Mouse (Mus musculus) neural tube, embryonic 11.5 days (tissue): ENCODE measurements around the gene 4921504E06Rik. TPM values are rescaled to one million over a fixed set of nuclear protein-coding genes. Genes with fewer than 3 reads are reported as not detected.

Source experiments
- ATAC-seq: fragments of 200-750 bp; cut with Nextera tagmentation; 2 replicates; pipeline ENCODE4 v1.8.0; 2017; ENCODE audit warnings: moderate number of reproducible peaks, mild to moderate bottlenecking, moderate TSS enrichment, moderate library complexity; ENCODE audit not compliant: insufficient read depth, low FRiP score, low TSS enrichment
- DNase-seq: peaks from one replicate; pipeline ENCODE4 v3.0.0-alpha.2; 2015; ENCODE audit warnings: low spot score
- H3K27ac ChIP-seq: fragments of 300-500 bp; sonication (generic); 2 replicates; pipeline ENCODE4 v1.5.1; 2014; ENCODE audit warnings: low read depth, mild to moderate bottlenecking, low read length
- H3K27me3 ChIP-seq: fragments of 300-500 bp; sonication (generic); 2 replicates; pipeline ENCODE4 v1.6.1; 2014; ENCODE audit warnings: mild to moderate bottlenecking, low read length, mixed read lengths; ENCODE audit not compliant: control insufficient read depth, insufficient read depth
- H3K36me3 ChIP-seq: fragments of 300-500 bp; sonication (generic); 2 replicates; pipeline ENCODE4 v1.6.1; 2014; ENCODE audit warnings: mild to moderate bottlenecking, low read length, moderate library complexity, mixed read lengths; ENCODE audit not compliant: control insufficient read depth, insufficient read depth
- H3K4me1 ChIP-seq: fragments of 300-500 bp; sonication (generic); 2 replicates; pipeline ENCODE4 v1.6.1; 2014; ENCODE audit warnings: low read length, mixed read lengths; ENCODE audit not compliant: control insufficient read depth, insufficient read depth
- H3K4me2 ChIP-seq: fragments of 300-500 bp; sonication (generic); 2 replicates; pipeline ENCODE4 v1.6.1; 2014; ENCODE audit warnings: low read depth, mild to moderate bottlenecking, moderate library complexity
- H3K4me3 ChIP-seq: fragments of 300-500 bp; sonication (generic); 2 replicates; pipeline ENCODE4 v1.5.1; 2014; ENCODE audit warnings: low read depth, low read length
- H3K9ac ChIP-seq: fragments of 300-500 bp; sonication (generic); 2 replicates; pipeline ENCODE4 v1.6.1; 2014; ENCODE audit warnings: mild to moderate bottlenecking, low read length
- H3K9me3 ChIP-seq: fragments of 300-500 bp; sonication (generic); 2 replicates; pipeline ENCODE4 v1.6.1; 2016; ENCODE audit warnings: low read length; ENCODE audit not compliant: control insufficient read depth
- WGBS: fragments of 180-500 bp; shearing (Covaris S2); extraction: QIAGEN DNeasy Blood & Tissue Kit; methylation state at CpG from one replicate; pipeline ENCODE4 v1.1.7; 2014; 5-methylcytosine and 5-hydroxymethylcytosine counted together
- polyA plus RNA-seq: library from polyadenylated mRNA; unstranded; fragments of >200 nt; fragmentation: Nextera tagmentation; extraction: Ambion mirVana; gene quantifications from 2 replicates; pipeline ENCODE4 v1.2.1, GENCODE M21; 2014

Gene 4921504E06Rik
- polyA plus RNA-seq, 1 experiment from 2014 or later = not detected

DNA sequence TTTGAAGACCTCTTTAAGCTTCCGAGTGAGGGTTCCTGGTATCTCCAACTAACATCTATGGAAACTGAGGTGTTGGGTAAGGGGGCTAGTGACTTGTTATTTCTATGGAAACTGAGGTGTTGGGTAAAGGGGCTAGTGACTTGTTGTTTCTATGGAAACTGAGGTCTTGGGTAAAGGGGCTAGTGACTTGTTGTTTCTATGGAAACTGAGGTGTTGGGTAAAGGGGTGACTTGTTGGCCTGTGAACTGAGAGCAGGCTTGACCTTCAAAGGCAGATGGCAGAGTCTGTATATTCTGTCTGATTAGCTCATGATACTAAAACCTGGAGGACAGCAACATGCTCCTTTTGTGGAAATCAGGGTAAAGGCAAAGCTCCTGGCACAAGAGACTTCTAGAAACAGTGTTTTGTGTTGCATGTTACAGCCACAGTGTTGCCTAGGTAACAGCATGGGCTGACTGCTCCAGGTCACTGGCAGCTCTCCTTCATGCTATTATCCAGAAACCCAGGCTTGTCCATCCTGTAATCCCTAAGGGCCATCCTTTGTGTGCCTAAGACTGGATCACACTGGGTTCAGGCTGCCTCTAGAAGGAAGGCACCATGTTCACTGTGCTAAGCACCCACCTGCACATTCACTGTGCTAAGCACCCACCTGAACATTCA, 133.9 kb downstream of the 4921504E06Rik start:
- WGBS = 71% methylated on average over 1 of the region's 1 CpGs

DNA sequence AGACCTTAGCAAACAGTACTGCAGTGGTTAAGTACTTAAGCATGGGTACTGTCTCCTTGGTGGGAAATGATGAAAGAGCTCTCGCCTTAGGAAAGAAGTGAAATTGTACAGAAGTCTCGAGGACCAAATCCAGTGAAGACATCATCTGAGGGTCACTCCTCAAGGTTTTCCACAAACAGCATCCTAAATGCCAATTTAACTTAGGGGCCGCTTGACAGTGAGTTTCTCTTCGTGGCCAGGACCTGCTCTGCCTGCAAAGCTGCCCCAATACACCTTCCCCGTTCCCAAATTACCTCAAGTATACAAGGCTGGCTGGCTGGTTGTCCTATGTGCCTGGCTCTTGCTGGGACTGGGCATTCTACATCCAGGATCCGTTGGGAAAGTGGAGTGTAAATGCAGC, 137.6 kb downstream of the 4921504E06Rik start:
- Histone ChIP-seq H3K36me3 (no peaks in the 10 kb centered on the region), H3K9me3 (no peaks in the 10 kb centered on the region), H3K4me1 (no peaks in the 10 kb centered on the region), H3K27me3 (no peaks in the 10 kb centered on the region), H3K4me2 (no peak overlapping the region), H3K27ac (no peak overlapping the region), H3K9ac (no peak overlapping the region), H3K4me3 (no peak overlapping the region)
- DNase-seq (no peak), ATAC-seq (no peak)
- WGBS = 76% methylated on average over 6 of the region's 6 CpGs

More for the DNA sequence above, 133.9 kb downstream of the 4921504E06Rik start:
- no peak for DNase-seq
- Histone ChIP-seq H3K4me3 (no peak overlapping the region), H3K9ac (no peak overlapping the region), H3K27ac (no peak overlapping the region), H3K4me1 (no peaks in the 10 kb centered on the region), H3K27me3 (no peaks in the 10 kb centered on the region), H3K36me3 (no peaks in the 10 kb centered on the region), H3K4me2 (no peak overlapping the region), H3K9me3 (no peaks in the 10 kb centered on the region)
- ATAC-seq = no peak

DNA sequence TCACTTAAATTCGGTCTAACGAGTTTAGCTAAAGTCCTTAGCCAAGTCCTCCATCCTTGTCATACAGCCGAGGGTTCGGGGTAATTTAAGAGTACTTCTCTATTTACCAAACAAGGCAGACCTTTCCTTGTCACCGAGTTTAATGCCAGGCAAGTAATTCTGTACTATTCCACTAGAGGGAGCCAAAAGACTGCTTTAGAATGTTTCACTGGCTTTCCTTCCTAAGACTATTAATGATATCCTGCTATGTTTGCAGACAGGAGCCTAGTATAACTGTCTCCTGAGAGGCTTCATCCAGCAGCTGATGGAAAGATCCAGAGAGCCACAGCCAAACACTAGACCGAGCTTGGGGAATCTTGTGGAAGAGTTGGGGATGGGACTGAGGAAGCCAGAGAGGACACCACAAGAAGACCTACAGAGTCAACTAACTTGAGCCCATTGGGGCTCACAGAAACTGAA, 138.6 kb downstream of the 4921504E06Rik start:
- no peak overlapping the region for H3K27ac ChIP-seq
- H3K4me1 ChIP-seq = no peaks in the 10 kb centered on the region
- DNase-seq (peak; percentile 45), ATAC-seq (peak; percentile 54)
- H3K9ac ChIP-seq = no peak overlapping the region
- no peaks in the 10 kb centered on the region for H3K9me3 ChIP-seq
- peak overlapping the region; percentile 37 for H3K4me2 ChIP-seq
- no peaks in the 10 kb centered on the region for H3K36me3 ChIP-seq
- WGBS = 2% methylated on average over 6 of the region's 6 CpGs
- H3K4me3 ChIP-seq = no peak overlapping the region
- H3K27me3 ChIP-seq = no peaks in the 10 kb centered on the region

DNA sequence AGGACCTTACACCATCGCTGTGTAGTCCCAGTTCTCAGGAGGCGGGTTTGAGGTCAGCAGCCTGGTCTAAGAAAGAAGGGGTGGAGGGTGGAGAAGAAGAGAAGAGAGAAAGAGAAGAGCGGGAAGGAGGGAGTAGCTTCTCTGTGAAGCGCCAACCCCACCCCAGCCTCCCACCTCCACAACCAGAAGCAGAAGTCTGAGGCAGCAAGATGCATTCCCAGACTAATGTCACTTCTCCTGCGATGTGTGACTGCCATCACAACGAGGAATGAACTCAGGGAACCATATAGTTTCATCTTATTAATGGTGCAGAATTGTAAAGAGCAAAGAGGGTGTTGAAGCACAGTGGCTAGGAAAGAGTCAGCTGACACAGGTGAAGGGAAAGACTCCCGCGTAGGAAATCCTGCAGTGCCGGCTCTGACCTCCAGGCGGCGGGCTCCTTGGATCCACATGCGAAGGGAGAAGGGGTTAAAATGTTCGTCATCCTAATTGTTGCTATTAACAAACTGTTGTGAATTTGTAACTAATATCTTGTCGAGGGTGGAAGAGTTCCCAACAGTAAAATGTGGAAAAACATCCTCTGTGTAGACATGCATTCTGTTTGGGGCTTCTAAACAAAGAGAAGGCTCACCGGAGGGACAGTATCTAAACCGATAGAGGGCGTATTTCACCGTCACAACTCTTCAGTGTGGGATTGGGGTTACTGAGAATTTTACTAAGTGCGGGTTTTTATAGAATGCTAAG, 139.3 kb downstream of the 4921504E06Rik start:
- Histone ChIP-seq H3K9me3 (no peaks in the 10 kb centered on the region), H3K27me3 (no peaks in the 10 kb centered on the region), H3K9ac (no peak overlapping the region), H3K4me3 (no peak overlapping the region), H3K4me1 (no peaks in the 10 kb centered on the region), H3K27ac (no peak overlapping the region), H3K4me2 (peak overlapping the region; percentile 37), H3K36me3 (no peaks in the 10 kb centered on the region)
- 22% methylated on average over 19 of the region's 19 CpGs for WGBS
- DNase-seq = peak; percentile 73
- peak; percentile 60 for ATAC-seq

Other genes starting within 250 kb of the 4921504E06Rik start
- 13.3 and 14.6 TPM in 2 replicates for gene Msrb2, start 182.5 kb downstream of the 4921504E06Rik start, polyA plus RNA-seq
- gene Ptf1a, start 108.3 kb downstream of the 4921504E06Rik start, polyA plus RNA-seq = 13.0 and 13.6 TPM in 2 replicates
- gene Otud1, start 103.8 kb upstream of the 4921504E06Rik start, polyA plus RNA-seq = 1.0 and 1.3 TPM in 2 replicates